Mouse (Mus musculus) hindbrain, embryonic 15.5 days (tissue): ENCODE data around the gene Tsga10. TPM values are rescaled to one million over a fixed set of nuclear protein-coding genes. Genes with fewer than 3 reads are reported as not detected.

Experiments
- ATAC-seq: fragments of 200-750 bp; cut with Nextera tagmentation; 2 replicates; pipeline ENCODE4 v1.8.0; 2017; ENCODE audit warnings: low read depth, moderate number of reproducible peaks, moderate TSS enrichment; ENCODE audit not compliant: low FRiP score
- H3K27ac ChIP-seq: fragments of 300-500 bp; sonication (generic); replicated peaks from 2 replicates; pipeline ENCODE4 v1.5.1; 2015; ENCODE audit warnings: mild to moderate bottlenecking, inconsistent platforms
- H3K27me3 ChIP-seq: fragments of 300-500 bp; sonication (generic); 2 replicates; pipeline ENCODE4 v1.6.1; 2015; ENCODE audit warnings: control low read depth, inconsistent platforms
- H3K36me3 ChIP-seq: fragments of 300-500 bp; sonication (generic); 2 replicates; pipeline ENCODE4 v1.6.1; 2015; ENCODE audit warnings: control low read depth, inconsistent platforms
- H3K4me1 ChIP-seq: fragments of 300-500 bp; sonication (generic); replicated peaks from 2 replicates; pipeline ENCODE4 v1.6.1; 2015; ENCODE audit warnings: control low read depth, inconsistent platforms
- H3K4me2 ChIP-seq: fragments of 300-500 bp; sonication (generic); 2 replicates; pipeline ENCODE4 v1.6.1; 2015; ENCODE audit warnings: moderate library complexity, mild to moderate bottlenecking, inconsistent platforms
- H3K4me3 ChIP-seq: fragments of 300-500 bp; sonication (generic); 2 replicates; pipeline ENCODE4 v1.5.1; 2015; ENCODE audit warnings: mild to moderate bottlenecking, inconsistent platforms
- H3K9ac ChIP-seq: fragments of 300-500 bp; sonication (generic); 2 replicates; pipeline ENCODE4 v1.6.1; 2015; ENCODE audit warnings: inconsistent platforms
- H3K9me3 ChIP-seq: fragments of 300-500 bp; sonication (generic); 2 replicates; pipeline ENCODE4 v1.6.1; 2016; ENCODE audit warnings: control low read depth, inconsistent platforms
- WGBS: fragments of 180-500 bp; shearing (Covaris S2); methylation state at CpG from one replicate; pipeline ENCODE4 v1.1.7; 2015; 5-methylcytosine and 5-hydroxymethylcytosine counted together
- polyA plus RNA-seq: library from polyadenylated mRNA; unstranded; fragments of >200 nt; fragmentation: Nextera tagmentation; extraction: Ambion mirVana; gene quantifications from 2 replicates; pipeline ENCODE4 v1.2.1, GENCODE M21; 2015

Gene Tsga10
- polyA plus RNA-seq, 1 experiment from 2014 or later, result 15.6 TPM

DNA sequence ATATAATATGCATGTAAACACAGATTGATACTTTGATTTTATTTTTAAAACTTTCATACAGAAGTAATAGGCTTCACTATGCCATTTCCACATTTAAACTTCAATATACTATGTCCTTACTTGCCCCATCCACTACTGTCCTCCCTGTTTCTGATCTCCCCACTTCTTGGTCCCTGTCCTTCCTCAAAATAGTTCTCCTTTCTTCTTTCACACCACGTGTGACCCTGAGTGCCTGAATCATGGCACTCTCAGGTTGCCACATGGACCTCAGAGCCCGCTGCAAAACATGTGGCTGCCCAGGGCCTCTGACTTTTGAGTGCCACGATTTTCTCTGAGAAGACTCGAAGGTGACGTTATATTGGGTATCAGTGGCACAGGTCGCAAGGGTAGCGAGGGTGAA is 131.4 kb downstream of the Tsga10 start:
- H3K27me3 ChIP-seq, result 0 out of 2 replicates have a peak, but pooled peaks cover 2% of the 10 kb centered on the region
- no peak for ATAC-seq
- 78% methylated on average over 7 of the region's 7 CpGs for WGBS

DNA sequence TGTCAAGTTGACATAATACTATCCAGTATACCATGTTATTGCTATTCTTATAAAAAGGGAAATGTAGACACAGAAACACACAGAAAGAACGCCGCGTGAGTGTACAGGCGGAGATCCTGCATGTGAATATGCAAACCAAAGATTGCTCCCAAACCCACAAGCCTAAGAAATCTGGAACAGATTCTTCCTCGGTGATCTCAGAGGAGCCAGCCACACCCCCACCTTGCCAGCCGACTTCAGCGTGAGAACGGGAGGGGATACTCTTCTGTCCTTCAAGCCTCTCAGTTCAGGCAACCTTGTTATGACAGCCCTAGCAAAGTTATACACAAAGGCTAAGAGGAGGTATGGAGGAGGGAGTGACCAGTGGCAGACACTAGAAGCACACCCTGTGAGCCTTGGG is 136.9 kb downstream of the Tsga10 start:
- Histone ChIP-seq H3K27me3 (0 out of 2 replicates have a peak, but pooled peaks cover 2% of the 10 kb centered on the region), H3K4me3 (no peak overlapping the region), H3K4me2 (no peak overlapping the region), H3K4me1 (no peaks in the 10 kb centered on the region), H3K9ac (no peak overlapping the region), H3K9me3 (no peaks in the 10 kb centered on the region), H3K36me3 (no peaks in the 10 kb centered on the region), H3K27ac (no peak overlapping the region)
- WGBS, result 94% methylated on average over 8 of the region's 8 CpGs
- no peak for ATAC-seq

More for the DNA sequence above, 131.4 kb downstream of the Tsga10 start:
- no peaks in the 10 kb centered on the region for H3K4me1 ChIP-seq
- no peak overlapping the region for H3K27ac ChIP-seq
- no peaks in the 10 kb centered on the region for H3K36me3 ChIP-seq
- no peaks in the 10 kb centered on the region for H3K9me3 ChIP-seq
- H3K9ac ChIP-seq, result no peak overlapping the region
- no peak overlapping the region for H3K4me2 ChIP-seq
- H3K4me3 ChIP-seq, result no peak overlapping the region

DNA sequence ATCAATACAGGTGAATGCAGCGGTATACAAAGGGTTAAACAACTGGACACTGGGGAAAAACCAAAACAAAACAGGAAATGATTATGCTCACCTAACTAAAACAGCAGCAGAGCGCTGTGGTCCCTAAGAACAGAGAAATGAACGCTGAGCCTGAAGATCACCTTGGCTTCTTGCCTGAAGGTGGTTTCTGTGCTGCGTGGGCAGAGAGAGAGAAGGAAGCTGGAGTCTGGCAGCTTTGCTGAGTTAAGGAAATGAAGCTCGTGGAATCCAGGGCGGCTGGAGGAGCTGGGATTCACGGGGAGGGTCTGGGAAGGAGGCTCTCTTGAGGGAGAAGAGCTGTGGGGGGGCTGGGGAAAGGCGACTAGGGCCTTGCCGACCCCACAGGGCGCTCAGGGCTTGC is 138.2 kb downstream of the Tsga10 start:
- no peak overlapping the region for H3K4me2 ChIP-seq
- no peak overlapping the region for H3K27ac ChIP-seq
- H3K4me3 ChIP-seq, result no peak overlapping the region
- no peaks in the 10 kb centered on the region for H3K4me1 ChIP-seq
- 0 out of 2 replicates have a peak, but pooled peaks cover 2% of the 10 kb centered on the region for H3K27me3 ChIP-seq
- ATAC-seq, result no peak
- 70% methylated on average over 10 of the region's 10 CpGs for WGBS
- H3K9ac ChIP-seq, result no peak overlapping the region
- H3K9me3 ChIP-seq, result no peaks in the 10 kb centered on the region
- H3K36me3 ChIP-seq, result no peaks in the 10 kb centered on the region

DNA sequence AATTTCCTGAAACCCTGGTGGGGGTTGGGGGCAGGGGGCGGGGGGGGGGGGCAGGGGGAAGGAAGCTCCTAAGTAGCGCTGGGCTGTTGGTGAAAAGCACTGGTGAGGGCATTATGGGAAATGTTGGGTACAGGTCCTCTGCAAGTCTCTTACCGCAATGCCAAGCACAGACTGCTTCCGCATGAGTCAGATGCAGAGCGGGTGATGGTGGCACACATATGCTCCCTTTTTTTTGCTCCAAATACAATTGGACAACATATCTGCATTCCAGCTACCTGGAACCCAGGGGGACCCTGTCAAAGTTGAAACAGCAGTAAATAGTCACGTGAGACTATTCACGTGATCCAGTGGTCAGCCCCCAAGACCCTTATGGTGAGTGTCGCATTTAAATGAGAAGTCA is 139.0 kb downstream of the Tsga10 start:
- H3K27me3 ChIP-seq, result 0 out of 2 replicates have a peak, but pooled peaks cover 2% of the 10 kb centered on the region
- no peak for ATAC-seq
- no peaks in the 10 kb centered on the region for H3K36me3 ChIP-seq
- no peak overlapping the region for H3K27ac ChIP-seq
- no peaks in the 10 kb centered on the region for H3K4me1 ChIP-seq
- H3K4me3 ChIP-seq, result no peak overlapping the region
- 88% methylated on average over 8 of the region's 8 CpGs for WGBS
- no peaks in the 10 kb centered on the region for H3K9me3 ChIP-seq
- no peak overlapping the region for H3K9ac ChIP-seq
- H3K4me2 ChIP-seq, result no peak overlapping the region

DNA sequence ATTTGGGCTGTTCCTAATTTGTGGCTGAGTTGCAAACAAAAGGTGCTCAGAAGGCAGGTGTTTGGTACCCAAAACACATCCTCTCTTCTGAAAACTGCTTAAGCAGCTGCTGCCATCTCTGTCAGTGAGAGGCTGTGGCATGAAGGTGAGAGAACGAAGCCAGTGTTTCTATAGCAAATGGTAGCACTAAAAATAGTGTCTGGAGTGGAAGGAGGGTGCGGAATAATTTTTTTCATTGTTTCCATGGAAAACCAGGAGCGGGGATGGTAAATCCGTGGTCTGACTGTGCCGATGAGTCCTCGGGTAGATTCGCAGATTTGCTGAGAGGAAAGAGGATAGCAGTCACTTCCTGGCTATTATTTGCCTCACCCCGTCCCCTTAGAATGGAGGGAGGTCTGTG is 139.8 kb downstream of the Tsga10 start:
- Histone ChIP-seq H3K4me2 (no peak overlapping the region), H3K27me3 (peaks cover 5% of the 10 kb centered on the region; the same call in 1 of the 2 replicates), H3K4me1 (no peaks in the 10 kb centered on the region), H3K36me3 (no peaks in the 10 kb centered on the region), H3K9ac (no peak overlapping the region), H3K4me3 (no peak overlapping the region), H3K9me3 (no peaks in the 10 kb centered on the region), H3K27ac (no peak overlapping the region)
- ATAC-seq, result no peak
- 81% methylated on average over 8 of the region's 8 CpGs for WGBS

DNA sequence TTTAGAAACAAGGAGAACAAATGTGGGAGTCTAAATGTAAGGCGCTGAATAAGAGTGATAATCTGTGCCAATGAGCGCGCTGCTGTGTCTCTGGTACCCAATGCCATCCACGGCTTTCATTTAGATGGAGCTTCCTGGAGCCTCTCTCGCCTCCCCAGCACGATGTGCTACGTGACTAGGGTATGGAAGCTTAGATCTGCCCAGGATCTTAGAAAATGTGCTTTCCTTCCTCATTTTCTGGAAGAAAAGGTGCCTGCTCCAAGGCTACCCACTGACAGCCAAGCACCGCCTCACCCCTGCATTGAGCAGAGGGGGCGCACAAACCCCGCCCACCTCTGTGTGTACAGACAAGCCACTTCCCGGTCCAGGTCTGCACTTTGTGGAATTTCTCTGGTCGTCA is 140.3 kb downstream of the Tsga10 start:
- no peaks in the 10 kb centered on the region for H3K4me1 ChIP-seq
- H3K4me3 ChIP-seq, result no peak overlapping the region
- H3K27ac ChIP-seq, result no peak overlapping the region
- no peak for ATAC-seq
- H3K4me2 ChIP-seq, result peak overlapping the region; percentile 14; the same call in 1 of the 2 replicates
- WGBS, result 62% methylated on average over 12 of the region's 12 CpGs
- no peaks in the 10 kb centered on the region for H3K36me3 ChIP-seq
- H3K9ac ChIP-seq, result no peak overlapping the region
- H3K27me3 ChIP-seq, result peaks cover 5% of the 10 kb centered on the region; the same call in 1 of the 2 replicates
- no peaks in the 10 kb centered on the region for H3K9me3 ChIP-seq

DNA sequence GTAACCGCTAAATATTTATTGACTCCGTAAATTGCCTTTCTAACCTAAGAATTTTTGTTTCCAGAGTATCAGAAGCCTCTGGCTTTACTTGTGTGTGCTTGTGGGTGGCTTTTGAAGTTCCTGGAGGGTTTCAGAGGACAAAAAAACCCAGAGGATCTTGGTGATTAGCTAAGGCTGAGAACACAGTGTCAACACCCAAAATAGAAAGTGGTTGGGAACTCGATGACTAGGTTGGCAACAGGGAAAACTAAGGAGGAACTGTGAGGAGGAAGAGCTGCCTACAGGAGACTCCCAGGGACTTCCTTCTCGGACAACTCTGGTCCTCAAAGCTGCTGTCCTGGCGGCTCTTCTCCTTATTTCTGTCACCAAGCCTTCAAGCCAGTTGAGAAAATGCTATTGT is 145.1 kb downstream of the Tsga10 start:
- H3K4me3 ChIP-seq, result no peak overlapping the region
- 79% methylated on average over 5 of the region's 5 CpGs for WGBS

DNA sequence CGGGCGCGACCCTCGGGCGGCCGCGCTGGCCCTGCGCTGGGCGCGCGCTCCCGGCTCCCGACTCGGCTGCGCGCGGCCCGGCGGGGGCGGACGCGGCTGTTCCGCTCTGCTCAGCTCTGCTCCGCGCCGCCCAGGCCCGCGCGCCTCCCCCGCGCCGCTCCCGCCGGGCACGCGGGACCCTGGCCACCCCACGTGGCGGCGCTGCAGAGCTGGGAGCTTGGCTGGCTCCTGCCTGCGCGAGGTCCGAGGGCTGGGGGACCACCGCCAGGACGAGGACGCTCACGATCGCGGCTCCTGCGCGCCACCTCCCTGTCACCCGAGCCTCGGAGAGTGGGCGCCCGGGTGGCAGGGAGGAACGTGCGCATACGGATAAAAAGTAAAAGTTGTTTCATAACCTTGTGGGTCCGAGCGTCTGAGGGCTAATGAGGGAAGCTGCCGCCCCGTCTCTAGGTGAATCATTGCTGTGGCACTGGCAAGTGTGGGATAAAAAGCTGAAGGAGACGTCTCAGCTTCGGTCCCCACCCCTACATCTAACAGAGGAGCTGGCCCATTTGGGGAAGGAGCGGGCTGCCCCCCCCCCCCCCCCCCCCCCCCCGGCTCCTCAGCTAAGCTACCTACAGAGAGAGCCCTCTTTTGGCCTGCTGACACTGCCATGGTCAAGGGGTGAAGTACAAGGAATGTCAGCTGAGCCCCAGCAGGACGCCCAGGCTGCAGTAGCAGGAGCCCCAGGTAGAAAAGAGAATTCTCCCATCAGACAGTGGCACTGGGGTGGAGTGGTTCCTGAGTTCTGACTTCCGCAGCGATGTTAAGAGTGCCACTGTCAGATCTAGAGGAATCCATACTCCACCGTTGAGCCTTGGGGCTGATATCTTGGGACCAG is 146.2 kb downstream of the Tsga10 start, which contains the start of gene 2010300C02Rik:
TSS of gene 2010300C02Rik (minus strand) at position 325 of the 880 bp plus-strand sequence.
- 1% methylated on average over 50 of the region's 69 CpGs for WGBS
- ATAC-seq, result peak; percentile 92
- H3K4me2 ChIP-seq, result peak within 1 kb of the TSS; percentile 97
- no peak within 1 kb of the TSS for H3K27ac ChIP-seq
- H3K9ac ChIP-seq, result peak within 1 kb of the TSS; percentile 44
- H3K4me1 ChIP-seq, result peaks cover 9% of the 10 kb centered on the region
- peak within 1 kb of the TSS; percentile 69 for H3K4me3 ChIP-seq
- H3K36me3 ChIP-seq, result no peaks in the 10 kb centered on the region
- no peaks in the 10 kb centered on the region for H3K9me3 ChIP-seq
- H3K27me3 ChIP-seq, result peaks cover 3% of the 10 kb centered on the region; the same call in 1 of the 2 replicates

More for the DNA sequence above, 145.1 kb downstream of the Tsga10 start:
- Histone ChIP-seq H3K36me3 (no peaks in the 10 kb centered on the region), H3K9ac (no peak overlapping the region), H3K4me1 (peaks cover 9% of the 10 kb centered on the region), H3K27ac (no peak overlapping the region), H3K27me3 (peaks cover 3% of the 10 kb centered on the region; the same call in 1 of the 2 replicates), H3K4me2 (no peak overlapping the region), H3K9me3 (no peaks in the 10 kb centered on the region)
- ATAC-seq, result no peak

DNA sequence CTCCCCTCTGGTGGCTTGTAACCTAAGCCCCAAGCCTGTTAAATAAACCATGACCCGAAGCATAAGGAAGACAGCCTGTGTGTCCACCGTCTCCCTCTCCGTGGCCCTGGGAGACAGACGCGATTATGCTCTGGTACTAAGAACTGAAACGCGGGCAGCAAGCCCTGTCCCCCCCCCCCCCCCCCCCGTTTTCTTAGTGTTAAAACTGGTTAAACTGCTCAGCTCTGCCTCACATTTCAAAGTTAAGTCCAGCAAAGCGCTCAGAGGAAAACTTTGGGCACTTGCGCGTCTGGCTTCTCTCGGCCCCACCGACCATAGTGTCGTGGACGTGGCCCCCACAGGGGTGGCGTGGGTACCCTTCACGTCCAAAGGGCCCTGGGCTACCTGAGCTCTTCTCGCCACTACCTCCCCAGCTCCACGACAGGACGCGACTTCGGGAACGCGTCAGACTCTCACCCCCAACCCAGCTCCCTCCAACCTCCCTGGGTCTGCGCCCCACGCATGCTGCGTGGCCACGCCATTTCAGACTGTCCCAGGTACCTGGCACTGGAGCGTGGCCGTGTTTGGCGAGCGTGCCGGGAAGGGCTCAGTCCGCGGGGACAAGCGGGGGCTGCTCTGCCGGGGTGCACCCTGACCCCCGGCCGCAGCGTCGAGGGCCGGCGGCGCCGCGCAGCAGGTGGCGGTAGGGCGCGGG is 147.1 kb downstream of the Tsga10 start:
- no peaks in the 10 kb centered on the region for H3K9me3 ChIP-seq
- peaks cover 3% of the 10 kb centered on the region; the same call in 1 of the 2 replicates for H3K27me3 ChIP-seq
- H3K36me3 ChIP-seq, result no peaks in the 10 kb centered on the region
- H3K27ac ChIP-seq, result no peak overlapping the region
- H3K4me3 ChIP-seq, result peak overlapping the region; percentile 69
- peak overlapping the region; percentile 97 for H3K4me2 ChIP-seq
- WGBS, result 5% methylated on average over 49 of the region's 49 CpGs
- H3K4me1 ChIP-seq, result peaks cover 9% of the 10 kb centered on the region
- H3K9ac ChIP-seq, result peak overlapping the region; percentile 44
- ATAC-seq, result peak; percentile 85

DNA sequence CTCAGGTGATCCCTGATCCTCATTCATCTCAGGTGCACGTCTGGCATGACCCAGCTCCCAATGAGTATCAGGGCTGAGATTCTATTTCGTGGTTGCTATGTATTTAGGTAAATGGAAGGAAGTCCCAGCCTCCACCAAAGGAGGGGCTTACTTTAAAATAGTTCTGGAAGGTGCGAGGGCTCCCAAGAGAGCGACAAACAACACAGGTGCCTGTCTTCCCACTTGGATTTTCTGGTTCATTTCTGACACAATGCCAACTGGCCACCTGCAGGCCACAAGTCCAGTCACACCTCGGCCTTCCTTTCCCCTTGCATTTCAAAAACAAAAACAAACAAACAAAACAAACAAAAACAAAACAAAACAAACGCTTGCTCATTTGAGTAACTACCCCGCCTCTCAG is 147.7 kb downstream of the Tsga10 start:
- Histone ChIP-seq H3K4me2 (no peak overlapping the region), H3K9me3 (no peaks in the 10 kb centered on the region), H3K4me3 (no peak overlapping the region), H3K4me1 (peaks cover 9% of the 10 kb centered on the region), H3K27me3 (peaks cover 3% of the 10 kb centered on the region; the same call in 1 of the 2 replicates), H3K27ac (no peak overlapping the region), H3K9ac (no peak overlapping the region), H3K36me3 (no peaks in the 10 kb centered on the region)
- ATAC-seq, result no peak
- 58% methylated on average over 7 of the region's 7 CpGs for WGBS

DNA sequence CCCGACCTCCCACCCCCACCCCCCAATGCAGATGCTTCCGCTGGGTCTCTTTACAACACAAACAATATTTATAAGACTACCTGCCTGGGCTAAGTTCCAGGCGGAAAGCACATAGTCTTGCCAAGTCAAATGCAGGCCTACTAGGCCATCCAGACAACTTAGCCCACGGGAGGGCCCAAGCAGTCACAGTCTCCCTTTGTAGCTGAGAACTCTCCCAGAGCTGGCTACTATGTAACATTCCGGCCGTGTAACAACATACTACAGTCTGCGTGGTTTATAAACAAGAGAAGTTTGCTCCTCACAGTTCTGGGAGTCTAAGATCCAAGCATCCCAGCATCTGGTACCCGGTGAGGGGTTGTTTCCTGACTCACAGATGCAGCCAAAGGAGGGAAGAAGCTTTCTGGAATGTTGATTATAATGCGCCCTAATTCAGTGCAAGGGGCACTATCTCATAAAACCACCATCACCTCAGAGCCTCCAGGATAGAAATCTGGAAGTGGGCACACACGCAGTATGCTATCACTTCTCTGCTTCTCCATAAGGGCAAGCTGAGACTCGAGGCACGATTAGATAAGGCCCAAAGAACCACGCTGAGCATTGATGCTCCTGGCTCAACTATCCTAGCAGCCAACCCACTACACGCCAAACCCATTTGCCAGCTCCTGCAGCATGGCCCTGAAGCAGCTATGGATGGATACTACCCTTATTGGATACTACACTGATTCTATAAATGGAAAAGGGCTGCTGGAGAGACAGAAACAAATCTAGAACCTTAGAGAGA is 148.6 kb downstream of the Tsga10 start:
- WGBS, result 82% methylated on average over 14 of the region's 14 CpGs
- Histone ChIP-seq H3K4me1 (peaks cover 9% of the 10 kb centered on the region), H3K36me3 (no peaks in the 10 kb centered on the region), H3K4me3 (no peak overlapping the region), H3K27me3 (peaks cover 3% of the 10 kb centered on the region; the same call in 1 of the 2 replicates), H3K4me2 (no peak overlapping the region), H3K9ac (no peak overlapping the region), H3K27ac (no peak overlapping the region), H3K9me3 (no peaks in the 10 kb centered on the region)
- ATAC-seq, result no peak
